9 mouse cellular contexts compared by ENCODE assay signal in genomic region chr11:120011761-120012560, GRCm38 (mm10). TPM values are rescaled to one million over a fixed set of nuclear protein-coding genes. Genes with fewer than 3 reads are reported as not detected.
DNase-seq lines count a peak whose midpoint lies in the region; ATAC-seq lines count a peak whose summit lies in the region.
"Had no signal": no experiment of that assay in that cellular context is flagged by ENCODE, and none has a peak within 500 bp of the region (broad histone marks: within the 10 kb centered on the region; RNA-seq: fewer than 3 reads in every experiment).

No protein-coding gene starts in this region.

- H3K4me2 ChIP-seq in intestine, embryonic 14.5 days (ENCODE audit: low read length) = peak overlapping the region; percentile 22
- peak overlapping the region; percentile 53 for H3K4me2 ChIP-seq in neural tube, embryonic 13.5 days

- no peak overlapping the region for H3K4me3 ChIP-seq in intestine, embryonic 14.5 days (ENCODE audit: low read depth, low read length)
- peak overlapping the region; percentile 6; the same call in 1 of the 2 replicates for H3K4me3 ChIP-seq in neural tube, embryonic 13.5 days

- peak; percentile 75 for DNase-seq in cerebellum, adult 11-12 months
- DNase-seq in cerebellum, adult 9-10 months = no peak
- DNase-seq in retina, postnatal 1 day = peak; percentile 79
- no peak for DNase-seq in retina, embryonic 14.5 days (ENCODE audit: low spot score)
- DNase-seq in intestine, embryonic 14.5 days (ENCODE audit: low spot score) = no peak
- no peak for DNase-seq in embryo, embryonic 11 days
- DNase-seq in urinary bladder, adult 18-20 months (ENCODE audit: low spot score in 2 of 2) = no peak

- H3K4me1 ChIP-seq in intestine, embryonic 14.5 days (replicated peaks; ENCODE audit: control insufficient read depth, insufficient read depth, low read length) = peaks cover 5% of the 10 kb centered on the region; the same call in 1 of the 2 replicates
- peaks cover 26% of the 10 kb centered on the region for H3K4me1 ChIP-seq in neural tube, embryonic 13.5 days (replicated peaks)

- no peaks in the 10 kb centered on the region for H3K36me3 ChIP-seq in intestine, embryonic 14.5 days (ENCODE audit: control insufficient read depth, insufficient read depth, low read length)
- H3K36me3 ChIP-seq in neural tube, embryonic 13.5 days = peaks cover 69% of the 10 kb centered on the region

- no peaks in the 10 kb centered on the region for H3K27me3 ChIP-seq in intestine, embryonic 14.5 days (replicated peaks; ENCODE audit: control insufficient read depth, insufficient read depth, low read length)
- H3K27me3 ChIP-seq in neural tube, embryonic 13.5 days = peaks cover 6% of the 10 kb centered on the region; the same call in 1 of the 2 replicates

- no peak overlapping the region for H3K27ac ChIP-seq in intestine, embryonic 14.5 days (ENCODE audit: low read depth)
- H3K27ac ChIP-seq in neural tube, embryonic 13.5 days (replicated peaks) = 0 out of 2 replicates have a peak overlapping the region, but pooled peaks have one; percentile 23

- no peak overlapping the region for H3K9ac ChIP-seq in intestine, embryonic 14.5 days (ENCODE audit: low read length)
- H3K9ac ChIP-seq in neural tube, embryonic 13.5 days = peak overlapping the region; percentile 50

- WGBS in intestine, embryonic 14.5 days = 51% methylated on average over 43 of the region's 43 CpGs
- 35% methylated on average over 43 of the region's 43 CpGs for WGBS in neural tube, embryonic 13.5 days

- H3K9me3 ChIP-seq in intestine, embryonic 14.5 days (ENCODE audit: control insufficient read depth, low read length) = no peaks in the 10 kb centered on the region
- no peaks in the 10 kb centered on the region for H3K9me3 ChIP-seq in neural tube, embryonic 13.5 days

- no peak for ATAC-seq in intestine, embryonic 14.5 days (replicated peaks; ENCODE audit: low FRiP score, low TSS enrichment, low read depth)
- ATAC-seq in neural tube, embryonic 13.5 days (ENCODE audit: low read depth) = peak; percentile 45

RNA-seq across cellular contexts. Expression of gene Aatk, which starts 35.0 kb away (rescaled TPM):
- polyA plus RNA-seq in intestine, embryonic 14.5 days (2014; fragmentation: Nextera tagmentation; extraction: Ambion mirVana) = 4.2 and 4.5 TPM in 2 replicates
- polyA plus RNA-seq in neural tube, embryonic 13.5 days (2015; fragmentation: Nextera tagmentation; extraction: Ambion mirVana) = 28.2 and 34.2 TPM in 2 replicates
- polyA plus RNA-seq: C2C12 had no signal

Comparison
In these comparisons a context has a peak if more than half of its experiments do, and no peak if none do; other contexts are left out.
1. DNase-seq: peak in cerebellum, adult 11-12 months (single experiment) and retina, postnatal 1 day (single experiment); none in cerebellum, adult 9-10 months (single experiment), retina, embryonic 14.5 days (single experiment), intestine, embryonic 14.5 days (single experiment), embryo, embryonic 11 days (single experiment) and urinary bladder, adult 18-20 months (0 of 2).